Mouse (Mus musculus): ENCODE data around the gene Cd24a. TPM values are rescaled to one million over a fixed set of nuclear protein-coding genes. Genes with fewer than 3 reads are reported as not detected.

Cd24a gene
- polyA plus RNA-seq, 1 experiment: 63.0 TPM

DNA sequence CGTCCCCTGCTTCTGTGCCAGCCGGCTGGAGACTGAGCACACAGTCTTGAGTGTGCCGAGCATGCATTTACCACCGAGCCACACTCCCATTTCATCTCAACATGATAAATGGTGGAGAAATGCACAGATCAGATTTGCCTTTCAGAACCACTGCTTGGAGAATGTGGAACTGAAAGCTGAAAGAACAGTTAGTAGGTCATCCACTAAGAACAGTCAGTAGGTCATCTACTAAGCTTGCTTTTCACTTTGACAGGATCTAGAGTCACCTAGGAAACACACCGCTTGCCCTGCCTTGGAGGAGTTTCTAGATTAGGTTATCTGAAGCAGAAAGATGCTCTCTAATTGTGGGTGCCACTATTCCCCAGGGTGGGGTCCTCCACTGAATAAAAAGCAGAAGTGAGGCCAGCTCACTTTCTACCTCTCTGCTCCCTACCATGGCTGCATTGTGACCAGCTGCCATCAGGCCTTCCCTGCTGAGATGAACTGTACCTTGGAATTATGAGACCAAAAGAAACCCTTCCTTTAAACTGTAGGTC lies 20.4 kb upstream of the Cd24a start:
- Histone ChIP-seq H3K4me3 (ENCODE audit: insufficient read depth, low read length) (no peak overlapping the region), H3K27ac (ENCODE audit: insufficient read depth, low read length) (no peak overlapping the region), H3K4me1 (ENCODE audit: control insufficient read depth, insufficient read depth, low read length) (no peaks in the 10 kb centered on the region)
- TF ChIP-seq CTCF (IDR thresholded peaks at IDR 0.05; ENCODE audit: borderline replicate concordance, insufficient read depth, low read length): no peak
- TF ChIP-seq POLR2A (IDR thresholded peaks at IDR 0.05; ENCODE audit: low read depth, low read length): no peak

GRCm38 (mm10) chr10:43559313-43559712 lies 18.8 kb upstream of the Cd24a start:
- TF ChIP-seq POLR2A (IDR thresholded peaks at IDR 0.05; ENCODE audit: low read depth, low read length) (no peak), CTCF (IDR thresholded peaks at IDR 0.05; ENCODE audit: borderline replicate concordance, insufficient read depth, low read length) (no peak)
- H3K4me1 ChIP-seq (ENCODE audit: control insufficient read depth, insufficient read depth, low read length): no peaks in the 10 kb centered on the region
- no peak overlapping the region for H3K4me3 ChIP-seq (ENCODE audit: insufficient read depth, low read length)
- H3K27ac ChIP-seq (ENCODE audit: insufficient read depth, low read length): no peak overlapping the region

DNA sequence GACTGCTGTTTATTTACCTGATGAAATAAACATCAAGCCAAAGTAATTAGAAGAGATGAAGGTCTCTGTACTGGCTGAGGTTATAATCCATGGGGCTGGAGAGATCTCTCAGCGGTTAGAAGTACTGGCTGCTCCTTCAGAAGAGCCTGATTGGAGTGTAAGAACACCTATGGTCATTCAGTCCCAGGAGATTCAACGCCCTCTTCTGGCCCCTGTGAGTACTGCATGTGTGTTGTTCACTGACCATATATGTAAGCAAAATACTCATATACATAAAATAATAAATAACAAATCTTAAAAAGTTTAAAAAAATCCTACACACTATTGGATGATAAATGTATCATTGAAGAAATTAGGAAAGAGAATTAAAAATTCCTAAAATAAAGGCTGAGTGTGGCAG lies 17.3 kb upstream of the Cd24a start:
- Histone ChIP-seq H3K27ac (ENCODE audit: insufficient read depth, low read length) (no peak overlapping the region), H3K4me1 (ENCODE audit: control insufficient read depth, insufficient read depth, low read length) (no peaks in the 10 kb centered on the region), H3K4me3 (ENCODE audit: insufficient read depth, low read length) (no peak overlapping the region)
- TF ChIP-seq POLR2A (IDR thresholded peaks at IDR 0.05; ENCODE audit: low read depth, low read length): no peak
- no peak for TF ChIP-seq CTCF (IDR thresholded peaks at IDR 0.05; ENCODE audit: borderline replicate concordance, insufficient read depth, low read length)

DNA sequence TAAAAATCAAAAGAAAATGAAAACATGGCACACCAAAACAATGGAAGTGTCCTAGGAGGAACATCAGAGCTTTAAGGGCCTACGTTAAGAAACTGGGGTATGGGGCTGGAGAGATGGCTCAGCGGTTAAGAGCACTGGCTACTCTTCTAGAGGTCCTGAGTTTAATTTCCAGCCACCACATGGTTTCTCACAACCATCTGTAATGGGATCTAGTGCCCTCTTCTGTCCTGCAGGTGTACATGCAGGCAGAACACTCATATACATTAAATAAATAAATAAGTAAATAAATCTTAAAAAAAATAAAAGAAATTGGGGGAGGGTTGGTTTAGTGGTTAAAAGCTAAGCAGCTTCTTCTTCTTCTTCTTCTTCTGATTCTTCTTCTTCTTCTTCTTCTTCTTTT lies 16.8 kb upstream of the Cd24a start:
- Histone ChIP-seq H3K4me1 (ENCODE audit: control insufficient read depth, insufficient read depth, low read length) (no peaks in the 10 kb centered on the region), H3K27ac (ENCODE audit: insufficient read depth, low read length) (no peak overlapping the region), H3K4me3 (ENCODE audit: insufficient read depth, low read length) (no peak overlapping the region)
- TF ChIP-seq POLR2A (IDR thresholded peaks at IDR 0.05; ENCODE audit: low read depth, low read length) (no peak), CTCF (IDR thresholded peaks at IDR 0.05; ENCODE audit: borderline replicate concordance, insufficient read depth, low read length) (no peak)

- Histone ChIP-seq H3K4me1 (ENCODE audit: control insufficient read depth, insufficient read depth, low read length) (no peaks in the 10 kb centered on the region), H3K4me3 (ENCODE audit: insufficient read depth, low read length) (no peak overlapping the region), H3K27ac (ENCODE audit: insufficient read depth, low read length) (no peak overlapping the region)
- TF ChIP-seq POLR2A (IDR thresholded peaks at IDR 0.05; ENCODE audit: low read depth, low read length) (no peak), CTCF (IDR thresholded peaks at IDR 0.05; ENCODE audit: borderline replicate concordance, insufficient read depth, low read length) (no peak)
Observed at GRCm38 (mm10) chr10:43574352-43574751, 3.7 kb upstream of the Cd24a start.

DNA sequence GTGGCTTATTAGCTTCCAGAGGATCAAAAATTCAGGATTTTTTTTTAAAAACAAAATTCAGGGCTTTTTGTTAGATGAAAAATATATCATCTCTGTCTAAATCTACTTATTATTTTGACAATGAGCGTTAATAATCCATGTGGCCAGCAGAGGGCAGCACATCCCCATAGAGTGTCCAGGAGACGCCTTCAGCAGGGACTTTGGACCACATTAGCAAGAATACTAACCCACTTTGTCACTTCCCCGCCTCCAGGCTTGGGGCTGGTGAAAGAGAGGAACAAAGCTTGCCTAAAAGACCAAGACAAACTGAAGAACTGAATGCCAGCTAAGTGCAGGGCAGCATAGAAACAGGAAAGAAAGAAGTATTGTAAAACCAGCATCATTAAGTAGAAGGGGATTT lies 3.1 kb upstream of the Cd24a start:
- H3K4me1 ChIP-seq (ENCODE audit: control insufficient read depth, insufficient read depth, low read length): no peaks in the 10 kb centered on the region
- no peak overlapping the region for H3K27ac ChIP-seq (ENCODE audit: insufficient read depth, low read length)
- TF ChIP-seq POLR2A (IDR thresholded peaks at IDR 0.05; ENCODE audit: low read depth, low read length): no peak
- peak; percentile 73; the same call in 1 of the 2 replicates for TF ChIP-seq CTCF (IDR thresholded peaks at IDR 0.05; ENCODE audit: borderline replicate concordance, insufficient read depth, low read length)
- H3K4me3 ChIP-seq (ENCODE audit: insufficient read depth, low read length): no peak overlapping the region

GRCm38 (mm10) chr10:43577299-43577996 lies 636 bp upstream of the Cd24a start:
- no peak overlapping the region for H3K27ac ChIP-seq (ENCODE audit: insufficient read depth, low read length)
- H3K4me3 ChIP-seq (ENCODE audit: insufficient read depth, low read length): peak overlapping the region; percentile 45
- TF ChIP-seq CTCF (IDR thresholded peaks at IDR 0.05; ENCODE audit: borderline replicate concordance, insufficient read depth, low read length) (no peak), POLR2A (IDR thresholded peaks at IDR 0.05; ENCODE audit: low read depth, low read length) (no peak)
- H3K4me1 ChIP-seq (ENCODE audit: control insufficient read depth, insufficient read depth, low read length): no peaks in the 10 kb centered on the region

DNA sequence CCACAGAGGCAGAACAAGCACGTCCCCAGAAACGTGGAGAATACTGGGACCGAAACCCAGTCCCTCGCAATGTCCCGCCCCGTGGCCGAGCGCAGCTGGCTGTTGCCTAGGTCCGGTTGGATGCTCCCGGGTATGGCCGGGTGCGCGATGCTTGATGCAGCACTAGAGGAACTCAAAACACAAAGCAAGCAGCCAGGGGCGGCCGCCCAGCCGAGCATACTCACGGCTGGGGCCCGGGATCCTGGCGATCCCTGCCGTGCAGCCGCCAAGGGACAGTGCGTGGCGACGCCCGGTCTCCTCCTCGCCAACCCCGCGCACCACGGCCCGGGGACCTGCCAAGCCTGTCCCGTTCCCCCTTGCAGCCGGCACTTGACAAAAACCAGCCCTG lies 276 bp downstream of the Cd24a start:
- TF ChIP-seq CTCF (IDR thresholded peaks at IDR 0.05; ENCODE audit: borderline replicate concordance, insufficient read depth, low read length) (no peak), POLR2A (IDR thresholded peaks at IDR 0.05; ENCODE audit: low read depth, low read length) (peak; percentile 24; the same call in 1 of the 2 replicates)
- no peaks in the 10 kb centered on the region for H3K4me1 ChIP-seq (ENCODE audit: control insufficient read depth, insufficient read depth, low read length)
- peak overlapping the region; percentile 55 for H3K27ac ChIP-seq (ENCODE audit: insufficient read depth, low read length)
- H3K4me3 ChIP-seq (ENCODE audit: insufficient read depth, low read length): peak overlapping the region; percentile 68

GRCm38 (mm10) chr10:43578754-43579380 lies 783 bp downstream of the Cd24a start:
- TF ChIP-seq POLR2A (IDR thresholded peaks at IDR 0.05; ENCODE audit: low read depth, low read length): peak; percentile 89
- TF ChIP-seq CTCF (IDR thresholded peaks at IDR 0.05; ENCODE audit: borderline replicate concordance, insufficient read depth, low read length): no peak
- Histone ChIP-seq H3K27ac (ENCODE audit: insufficient read depth, low read length) (peak overlapping the region; percentile 55), H3K4me1 (ENCODE audit: control insufficient read depth, insufficient read depth, low read length) (no peaks in the 10 kb centered on the region), H3K4me3 (ENCODE audit: insufficient read depth, low read length) (peak overlapping the region; percentile 95)
